Mouse (Mus musculus) thymus, postnatal 25 days (tissue): ENCODE measurements around the gene Arl2.
"Not testable (repeated sequence)": the region's sequence is repeated elsewhere in the genome, so short reads cannot be mapped to it uniquely, and the experiment has no call there.

Experiments used
- DNase-seq: peaks from one replicate; pipeline ENCODE4 v3.0.0; 2022

Gene Arl2

DNA sequence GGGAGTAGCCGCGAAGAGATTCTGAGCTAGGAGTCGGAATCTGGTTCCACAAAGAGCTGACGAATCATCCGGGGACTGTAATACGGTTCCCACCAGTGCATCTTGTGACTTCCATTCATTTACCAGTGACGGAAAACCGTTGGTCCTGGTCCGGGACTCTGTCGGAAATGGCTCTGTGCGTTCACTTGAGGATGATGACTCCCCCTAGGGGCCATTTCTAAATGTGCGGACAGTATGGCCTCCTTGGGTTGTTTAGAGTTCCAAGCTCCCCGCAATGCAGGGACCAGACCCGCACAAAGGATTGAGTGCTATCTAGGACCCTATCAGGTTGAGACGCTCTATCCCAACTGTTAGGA lies at the start of gene Arl2:
Gene Arl2 (minus strand): TSS at position 155 of the 356 bp plus-strand sequence.
- DNase-seq: peak; percentile 82

DNA sequence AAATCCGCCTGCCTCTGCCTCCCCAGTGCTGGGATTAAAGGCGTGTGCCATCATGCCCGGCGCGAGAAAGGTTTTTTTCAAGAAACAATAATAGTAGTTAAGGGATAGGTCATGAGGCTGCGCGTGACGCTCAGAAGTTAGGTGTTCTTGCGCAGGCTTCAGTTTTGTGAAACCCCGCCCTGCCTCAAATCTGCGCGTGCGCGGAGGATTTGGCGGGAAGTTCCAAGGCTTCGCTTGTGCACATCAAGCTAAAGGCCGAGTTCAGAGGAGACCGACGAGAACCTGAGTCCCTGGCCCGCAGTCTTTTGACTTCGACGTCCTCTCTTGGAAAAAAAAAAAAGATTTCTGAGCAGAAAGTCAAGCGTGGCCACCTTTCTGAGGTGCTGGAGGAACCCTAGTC lies 42.8 kb upstream of the Arl2 start, which contains the start of gene Majin:
Gene Majin (plus strand): TSS at position 258 of the 400 bp plus-strand sequence.
- DNase-seq: no peak

DNA sequence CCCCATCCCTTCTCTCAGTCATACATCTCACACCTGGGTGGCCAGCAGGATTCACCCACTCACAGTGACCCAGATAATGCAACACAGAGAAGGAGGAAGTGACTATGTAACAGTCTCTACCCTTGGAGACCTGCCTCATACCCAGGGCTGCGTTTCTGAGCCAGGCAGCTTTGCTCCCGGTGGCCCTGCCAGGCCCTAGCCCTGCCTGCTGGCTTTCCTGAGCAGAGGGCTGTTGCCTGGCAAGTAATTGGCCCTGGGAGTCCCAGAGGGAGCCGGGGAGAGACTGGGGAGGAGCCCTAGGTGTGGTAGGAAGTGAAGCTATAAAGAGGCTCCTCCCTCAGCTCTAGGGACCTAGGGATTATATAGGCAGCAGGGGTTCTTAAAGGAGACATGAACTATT lies 41.2 kb upstream of the Arl2 start:
- no peak for DNase-seq

DNA sequence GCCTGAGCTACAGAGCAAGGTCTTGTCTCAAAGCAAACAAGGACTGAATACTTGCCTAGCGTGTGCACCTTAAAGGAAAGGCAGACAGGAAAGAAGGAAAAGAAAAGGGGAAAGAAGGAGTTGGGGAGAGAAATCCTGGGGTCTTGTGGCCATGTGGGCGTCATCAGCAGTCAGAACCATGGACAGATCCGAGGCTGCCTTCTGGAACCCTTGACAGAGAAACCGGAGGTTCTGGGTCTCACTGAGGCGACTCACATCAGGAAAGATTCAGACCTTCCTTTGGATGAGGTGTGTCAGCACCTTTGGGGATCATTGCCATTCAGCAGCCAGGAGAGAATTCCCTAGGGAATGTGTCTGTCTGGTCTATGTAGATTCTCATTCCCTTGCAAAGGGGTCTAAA lies 40.3 kb upstream of the Arl2 start:
- DNase-seq: no peak

DNA sequence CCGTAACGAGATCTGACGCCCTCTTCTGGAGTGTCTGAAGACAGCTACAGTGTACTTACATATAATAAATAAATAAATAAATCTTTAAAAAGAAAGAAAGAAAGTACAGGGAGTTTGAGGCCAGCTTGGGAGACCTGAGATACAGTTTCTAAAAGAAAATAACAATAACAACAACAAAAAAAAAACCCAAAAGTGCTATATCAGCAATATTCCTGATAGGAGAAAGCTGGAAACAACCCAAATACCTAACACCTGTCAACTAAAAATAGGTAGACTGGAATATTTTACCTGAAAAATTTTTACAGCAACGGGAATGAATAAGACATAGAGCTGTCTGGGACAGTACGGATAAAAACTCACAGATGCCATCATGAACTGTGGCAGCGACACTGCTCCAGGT lies 37.4 kb upstream of the Arl2 start:
- DNase-seq: no peak

DNA sequence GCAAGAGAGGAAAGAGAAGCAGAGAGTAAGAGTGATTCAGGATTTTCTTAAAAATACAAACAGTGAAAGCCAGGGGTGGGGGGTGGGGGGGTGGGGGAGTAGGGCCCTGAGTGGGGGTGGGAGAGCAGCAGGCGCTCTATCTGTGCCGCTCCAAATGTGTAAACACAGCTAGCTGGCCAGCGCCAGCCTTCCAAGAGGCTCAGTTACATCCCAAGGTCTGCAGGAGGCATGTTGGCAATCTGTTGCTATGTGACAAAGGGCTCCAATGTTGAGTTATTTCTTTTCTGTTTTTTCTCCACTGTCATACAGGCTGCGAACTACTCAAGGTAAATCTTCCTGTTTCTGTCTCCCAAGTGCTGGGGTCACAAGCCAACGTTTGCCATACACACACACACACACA lies 33.4 kb upstream of the Arl2 start:
- no peak for DNase-seq

DNA sequence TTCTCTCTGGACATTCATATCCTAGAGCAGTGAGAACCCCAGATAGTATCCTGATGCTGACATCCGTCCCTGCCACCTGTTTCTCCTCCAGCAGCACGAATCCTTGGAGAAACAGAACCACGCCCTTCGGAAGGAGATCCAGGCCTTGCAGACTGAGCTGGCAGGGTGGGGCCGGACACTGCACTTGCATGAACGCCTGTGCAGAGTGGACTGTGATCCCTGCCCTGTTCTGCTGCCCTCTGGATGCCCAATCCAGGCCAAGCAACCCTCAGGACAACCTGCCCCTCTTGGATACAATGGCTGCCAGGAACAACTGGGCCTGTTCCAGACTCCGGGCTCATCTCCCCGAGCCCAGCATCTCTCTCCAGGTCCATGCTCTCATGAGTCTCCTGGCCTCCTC lies 29.9 kb upstream of the Arl2 start:
- DNase-seq: no peak

DNA sequence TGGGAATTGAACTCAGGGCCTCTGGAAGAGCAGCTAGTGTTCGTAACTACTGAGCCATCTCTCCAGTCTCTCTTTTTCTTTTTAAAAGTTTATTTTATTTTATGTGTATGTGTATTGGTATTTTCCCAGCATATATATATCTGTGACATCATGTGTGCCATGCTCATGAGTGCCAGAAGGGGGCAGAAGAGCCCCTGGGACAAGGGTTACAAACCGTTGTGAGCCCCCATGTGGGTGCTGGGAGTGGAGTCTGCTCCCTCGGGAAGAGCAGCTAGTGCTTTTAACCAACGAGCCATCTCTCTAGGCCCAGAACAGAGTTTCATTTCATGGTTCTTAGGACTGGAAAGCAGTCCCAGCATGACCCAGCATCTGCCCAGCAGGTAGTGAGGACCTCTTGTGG lies 25.4 kb upstream of the Arl2 start:
- no peak for DNase-seq

DNA sequence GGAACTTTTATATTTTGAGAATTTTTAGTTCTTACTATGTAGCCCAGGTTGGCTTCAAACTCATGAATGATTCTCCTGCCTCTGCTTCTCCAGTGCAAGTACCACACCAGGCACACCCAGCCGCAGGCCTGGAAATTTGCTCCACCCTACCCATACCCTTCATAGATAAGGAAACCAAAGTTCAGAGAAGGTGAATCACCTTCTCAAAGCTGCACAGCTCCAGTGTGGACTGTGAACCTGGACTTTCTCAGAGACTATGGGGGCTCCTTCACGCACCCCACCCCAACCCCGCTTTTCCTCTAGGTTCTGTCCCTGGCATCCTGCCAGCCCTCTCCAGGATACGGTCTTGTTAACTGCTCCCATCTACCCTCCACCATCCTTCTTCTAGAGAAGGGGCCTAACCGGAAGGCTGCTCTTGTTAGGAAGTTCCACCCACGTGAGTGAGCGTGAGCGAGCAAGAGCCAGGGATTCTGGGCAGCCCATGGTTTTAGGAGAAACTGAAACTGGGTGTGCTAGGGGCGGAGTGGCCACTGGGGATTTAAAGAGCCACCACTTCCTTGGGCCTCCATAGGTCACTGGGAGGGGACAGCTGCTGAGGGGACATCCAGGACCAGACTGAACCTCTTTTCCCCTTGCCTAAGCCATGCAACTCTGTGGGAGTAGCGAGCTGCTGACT lies 22.7 kb upstream of the Arl2 start:
- DNase-seq: no peak

DNA sequence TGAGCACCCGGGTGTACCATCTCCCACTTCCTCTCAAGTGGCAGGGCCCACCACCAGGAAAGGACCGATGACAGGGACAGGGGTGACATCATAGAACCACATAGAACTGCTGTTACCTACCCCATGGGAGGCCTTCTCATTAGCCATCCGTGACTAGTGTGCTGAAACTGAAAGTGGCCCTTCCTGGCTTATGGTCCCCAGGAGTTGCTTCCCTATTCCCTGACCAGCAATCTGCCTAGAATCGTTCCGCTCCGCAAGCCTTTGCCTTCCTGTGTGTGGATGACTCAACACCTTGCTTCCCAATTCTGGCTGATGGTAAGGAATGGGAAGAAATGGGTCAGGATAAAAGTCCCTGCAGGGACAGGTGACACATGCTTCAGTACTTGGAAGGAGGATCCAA lies 15.9 kb upstream of the Arl2 start:
- no peak for DNase-seq

DNA sequence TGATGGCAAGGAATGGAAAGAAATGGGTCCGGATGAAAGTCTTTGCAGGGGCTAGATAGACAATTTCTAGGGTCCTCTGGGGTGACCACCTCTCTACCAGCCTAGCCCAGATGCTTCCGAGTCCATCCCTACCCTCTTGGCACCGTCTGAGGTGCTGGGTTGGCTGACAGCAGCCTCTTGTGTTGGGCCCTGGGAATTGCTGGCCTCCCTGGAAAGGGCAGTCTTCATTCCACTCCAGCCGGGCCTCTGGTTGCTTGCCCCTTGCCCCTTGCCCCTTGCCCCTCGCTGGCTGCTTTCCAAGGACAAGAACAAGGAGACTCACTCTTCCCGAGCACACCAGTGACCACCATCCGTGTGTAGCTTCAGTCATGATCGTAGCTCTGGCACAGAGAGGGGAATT lies 15.0 kb upstream of the Arl2 start:
- no peak for DNase-seq

DNA sequence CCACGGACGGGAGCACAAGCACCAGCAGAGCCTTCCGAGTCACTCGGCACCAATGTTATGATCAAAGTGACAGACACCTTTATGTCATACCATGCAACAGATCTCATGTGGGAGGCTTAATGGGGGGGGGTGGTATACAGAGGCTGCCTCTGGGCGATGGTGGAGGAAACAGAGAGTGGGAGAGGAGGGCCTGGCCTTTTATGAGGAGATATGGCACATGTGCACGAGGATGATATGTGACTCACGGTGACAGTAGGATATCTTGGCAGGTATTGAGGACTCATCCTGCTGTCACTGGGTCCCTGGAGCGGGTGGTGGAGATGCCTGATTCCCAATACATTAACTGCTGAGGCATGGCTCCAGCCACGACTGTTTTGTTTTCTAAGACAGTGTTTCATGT lies 13.8 kb upstream of the Arl2 start:
- no peak for DNase-seq

DNA sequence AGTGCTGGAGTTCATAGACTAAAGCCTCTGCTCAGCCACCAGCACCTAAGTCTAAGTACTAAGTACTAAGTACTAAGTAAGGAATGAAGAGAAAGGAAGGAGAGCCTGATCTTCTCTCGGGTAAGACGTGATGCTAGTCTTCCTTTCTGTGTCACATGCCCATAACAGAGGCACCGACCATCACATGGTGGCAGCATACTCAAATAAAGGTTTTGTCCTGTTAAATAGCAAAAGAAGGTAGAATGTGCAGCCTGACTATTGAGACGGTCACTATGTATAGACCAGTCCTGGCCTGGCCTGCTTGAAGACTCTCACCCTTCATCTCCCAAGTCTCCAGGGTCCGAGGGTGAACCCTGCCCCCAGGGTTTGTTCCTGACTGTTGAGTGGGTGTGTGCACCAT lies 3.5 kb upstream of the Arl2 start:
- no peak for DNase-seq

DNA sequence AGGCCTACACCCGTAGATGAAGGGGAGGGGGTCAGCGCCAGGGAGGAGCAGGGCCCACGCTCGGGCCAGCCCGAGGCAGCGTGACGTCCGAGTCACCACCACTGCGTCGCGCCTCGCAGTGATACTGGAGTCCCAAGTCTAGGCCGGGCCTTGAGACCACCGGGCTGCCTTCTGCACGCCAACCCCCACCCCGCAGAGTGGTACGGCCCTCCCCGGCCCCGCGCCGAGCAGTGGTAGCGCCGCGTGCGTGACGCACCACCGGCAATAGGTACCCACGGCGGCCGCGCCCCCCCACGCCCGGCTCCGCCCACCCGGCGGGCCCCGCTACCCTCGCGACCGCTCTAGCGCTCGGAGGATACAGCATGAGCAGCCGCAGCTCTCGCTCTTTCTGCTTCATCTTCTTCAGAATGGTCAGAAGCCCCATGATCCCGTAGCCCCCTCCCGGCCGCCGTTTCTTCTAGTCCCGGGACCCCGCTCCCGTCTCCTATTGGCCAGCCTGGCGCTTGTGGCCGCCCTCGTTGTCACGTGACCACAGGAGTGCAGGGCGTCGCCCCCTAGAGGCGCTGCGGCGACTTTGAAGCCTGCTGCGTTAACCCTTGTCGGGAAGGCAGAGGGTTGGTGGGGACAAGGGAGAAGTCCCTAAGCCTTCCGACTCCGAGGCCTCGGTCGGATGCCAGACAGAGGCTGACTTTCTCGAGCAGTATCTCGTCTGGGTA lies 512 bp downstream of the Arl2 start, which contains the start of gene Batf2:
Gene Batf2 (plus strand): TSS at position 306 of the 716 bp plus-strand sequence.
- peak; percentile 93 for DNase-seq

DNA sequence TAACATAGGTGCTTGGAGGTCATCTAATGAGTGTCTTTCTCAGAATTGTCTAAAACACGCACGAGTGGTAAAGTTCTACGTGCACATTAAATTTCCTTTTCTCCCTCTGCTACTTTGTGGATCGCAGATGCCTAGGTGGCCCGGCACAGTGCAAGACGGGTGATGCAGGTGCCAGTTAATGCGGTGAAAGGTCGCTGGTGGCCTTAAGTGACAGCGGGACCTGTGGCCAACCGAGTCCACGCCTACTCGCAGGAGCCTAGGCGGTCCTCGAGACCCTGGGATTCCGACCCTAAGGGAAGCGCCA lies 1.0 kb downstream of the Arl2 start:
- no peak for DNase-seq

DNA sequence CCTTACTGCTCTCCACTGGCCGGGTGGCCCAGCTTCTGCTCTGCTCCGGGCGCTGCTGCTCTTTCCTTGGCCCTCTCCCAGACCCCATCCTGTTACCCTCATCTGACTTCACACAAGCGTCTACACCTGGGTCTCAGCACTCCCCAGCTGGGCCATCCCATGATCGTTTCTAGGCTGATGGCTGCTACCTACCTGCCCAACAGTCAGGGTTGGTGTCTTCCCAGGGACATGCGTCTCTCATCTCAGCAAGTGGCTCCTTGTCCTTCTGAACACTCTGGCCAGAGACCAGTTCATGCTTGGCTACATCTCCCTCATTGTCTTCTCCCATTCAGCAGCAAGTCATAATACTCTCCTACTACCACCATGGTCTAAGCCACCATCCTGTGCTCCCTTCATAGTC lies 1.6 kb downstream of the Arl2 start:
- DNase-seq: no peak

DNA sequence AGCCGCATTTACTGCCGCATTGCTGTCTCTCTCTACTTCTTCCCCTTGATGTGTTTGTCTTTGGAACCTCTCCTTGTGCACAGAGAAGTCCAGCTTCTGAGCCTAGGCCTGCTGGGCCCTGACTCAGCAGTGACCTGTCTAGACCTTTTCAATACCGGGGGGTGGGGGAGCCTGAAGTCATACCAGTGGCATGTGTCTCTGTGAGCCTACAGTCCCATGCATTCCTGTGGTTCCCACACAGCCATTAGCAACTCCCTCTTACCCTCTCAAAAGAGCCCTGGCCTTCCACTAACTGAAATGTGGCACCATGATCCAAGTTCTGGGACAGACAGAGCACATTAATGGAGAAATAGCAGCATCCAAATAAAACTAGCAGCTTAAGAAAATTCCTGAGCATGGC lies 5.0 kb downstream of the Arl2 start:
- DNase-seq: no peak

DNA sequence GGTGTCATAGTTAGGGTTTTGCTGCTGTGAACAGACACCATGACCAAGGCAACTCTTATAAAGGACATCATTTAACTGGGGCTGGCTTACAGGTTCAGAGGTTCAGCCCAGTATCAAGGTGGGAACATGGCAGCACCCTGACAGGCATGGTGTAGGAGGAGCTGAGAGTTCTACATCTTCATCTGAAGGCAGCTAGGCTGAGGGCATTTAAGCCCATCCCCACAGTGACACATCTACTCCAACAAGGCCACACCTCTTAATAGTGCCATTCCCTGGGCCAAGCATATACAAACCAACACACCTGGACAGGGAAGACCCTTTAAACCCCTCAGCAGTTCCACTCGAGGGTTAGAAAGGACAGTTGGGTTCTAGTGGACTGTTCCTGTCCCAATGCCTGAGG lies 8.2 kb downstream of the Arl2 start:
- DNase-seq: not testable (repeated sequence)

DNA sequence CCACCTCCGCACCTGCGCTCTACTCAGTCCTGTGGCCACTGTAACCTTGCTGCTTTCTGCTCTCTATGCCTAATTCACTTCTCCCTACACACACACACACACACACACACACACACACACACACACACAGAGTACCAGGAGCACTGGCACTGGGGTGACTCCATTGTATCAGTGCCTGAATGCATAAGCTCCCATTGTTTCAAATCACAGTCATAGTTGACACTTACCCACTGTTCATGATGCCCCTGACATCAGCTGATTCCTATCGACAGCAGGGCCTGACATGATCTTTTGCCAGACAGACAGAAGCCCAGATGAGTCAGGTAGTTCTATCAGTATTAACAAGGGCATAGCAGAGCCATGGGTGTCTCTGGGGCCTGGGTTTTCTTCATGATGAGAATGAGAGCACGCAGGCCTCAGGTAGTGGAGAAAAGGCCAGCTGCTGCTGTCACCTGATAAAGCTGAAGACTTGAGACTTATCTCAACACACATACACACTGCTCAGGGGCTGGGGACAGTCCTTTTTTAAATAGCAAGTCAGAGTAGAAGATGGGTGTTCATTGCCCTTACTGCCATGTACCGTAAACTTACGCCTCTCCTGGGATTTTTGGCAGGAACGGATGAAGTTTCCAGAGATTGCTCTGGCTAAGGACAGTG lies 9.0 kb downstream of the Arl2 start:
- DNase-seq: no peak

DNA sequence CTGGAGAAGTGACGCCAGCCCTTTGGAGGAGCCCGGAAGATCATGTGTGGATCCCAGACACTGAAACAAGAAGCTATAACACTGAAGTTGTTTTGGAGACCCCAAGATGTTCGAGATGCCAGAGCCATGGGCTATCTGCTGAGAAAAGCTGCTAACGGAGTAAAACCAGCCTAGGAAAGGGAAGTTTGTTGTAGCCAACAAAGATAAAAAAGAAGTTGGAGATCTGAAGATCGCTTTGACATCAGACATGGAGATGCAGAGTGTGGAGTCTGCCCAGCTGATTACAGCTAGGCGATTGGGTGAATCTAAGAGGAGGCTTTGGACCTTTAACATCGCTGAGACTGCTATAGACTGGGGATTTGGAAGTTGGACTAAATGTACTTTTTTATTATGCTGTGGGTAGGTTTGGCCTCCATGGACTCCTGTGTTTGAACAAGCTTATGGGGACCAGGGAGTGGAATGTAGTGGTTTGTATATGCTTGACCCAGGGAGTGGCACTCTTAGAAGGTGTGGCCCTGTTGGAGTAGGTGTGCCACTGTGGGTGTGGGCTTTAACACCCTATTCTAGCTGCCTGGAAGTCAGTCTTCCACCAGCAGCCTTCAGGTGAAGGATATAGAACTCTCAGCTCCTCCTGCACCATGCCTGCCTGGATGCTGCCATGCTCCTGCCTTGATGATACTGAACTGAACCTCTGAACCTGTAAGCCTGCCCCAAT lies 10.8 kb downstream of the Arl2 start:
- not testable (repeated sequence) for DNase-seq

DNA sequence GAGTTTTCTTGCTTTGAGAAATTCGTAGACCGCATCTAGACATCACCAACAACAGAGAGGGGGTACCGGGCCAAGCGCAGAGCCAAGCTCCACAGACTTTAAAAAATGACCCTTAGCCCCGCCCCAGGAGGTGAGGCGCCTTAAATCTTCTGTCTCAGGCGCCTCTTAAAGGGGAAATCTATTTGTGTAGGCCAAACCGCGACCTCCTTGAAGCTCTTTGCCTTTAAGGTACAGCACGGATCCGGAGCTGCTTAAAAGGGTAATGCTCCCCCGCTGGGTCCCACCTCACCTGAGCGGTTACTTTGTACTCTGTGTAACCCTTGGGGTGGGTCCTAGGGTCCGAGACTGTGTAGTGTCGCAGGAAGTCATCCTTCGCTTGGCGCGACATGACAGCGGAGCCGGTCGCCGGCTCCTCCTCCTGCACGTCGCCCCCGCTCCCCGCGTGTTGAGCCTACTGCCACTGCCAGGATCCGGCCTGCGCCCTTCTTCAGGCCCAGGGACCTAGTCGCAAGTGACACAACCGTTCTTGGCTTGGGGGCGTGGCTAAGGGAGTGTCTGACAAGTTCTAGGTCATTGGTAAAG lies 13.5 kb downstream of the Arl2 start, which contains the start of gene Snx15:
Gene Snx15 (minus strand): TSS at position 545 of the 582 bp plus-strand sequence.
- DNase-seq: peak; percentile 97

DNA sequence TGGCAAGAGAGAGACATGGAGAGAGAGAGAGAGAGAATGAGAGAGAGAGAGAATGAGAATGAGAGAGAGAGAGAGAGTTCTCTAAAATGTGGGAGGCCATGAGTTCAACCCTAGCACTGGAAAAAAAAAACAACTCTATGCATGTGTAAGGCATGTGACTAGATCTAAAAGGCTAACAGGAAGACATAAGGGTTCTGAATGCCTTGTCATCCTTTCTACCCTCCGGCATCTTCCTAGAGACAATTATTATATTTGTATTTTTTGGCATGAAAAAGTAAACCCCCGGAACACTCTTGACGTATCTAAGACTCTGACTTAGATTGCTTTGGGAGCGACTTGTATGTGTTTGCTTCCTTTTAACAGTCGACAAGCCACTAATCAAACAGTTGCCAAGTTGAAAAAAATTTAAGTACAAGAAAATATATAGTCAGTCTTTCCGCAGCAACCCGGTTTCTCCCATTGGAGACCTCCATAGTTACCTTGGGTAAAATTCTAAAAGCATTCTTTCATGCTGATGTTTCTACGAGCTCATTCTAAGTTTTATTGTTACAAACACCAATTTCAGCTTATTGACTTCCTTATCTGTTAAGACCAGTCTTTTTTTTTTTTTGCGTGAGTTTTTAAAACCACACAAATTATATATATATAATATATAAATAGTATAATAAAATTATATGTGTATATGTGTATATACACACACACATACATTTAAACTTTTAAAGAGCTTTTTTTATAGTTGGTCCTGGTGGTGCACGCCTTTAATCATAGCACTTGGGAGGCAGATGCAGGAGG lies 14.4 kb downstream of the Arl2 start:
- DNase-seq: no peak
